Mouse (Mus musculus) liver, adult 2 months (tissue): Measurements from ENCODE around the gene Atp8b4. TPM values are rescaled to one million over a fixed set of nuclear protein-coding genes. Genes with fewer than 3 reads are reported as not detected.
A peak's percentile ranks its signal among the peaks of the same experiment; 100 is the strongest.

Experiments
- DNase-seq: peaks from one replicate; pipeline ENCODE4 v3.0.0-alpha.2; 2011; ENCODE audit warnings: low read depth, low spot score; ENCODE audit errors: extremely low read depth
- H3K27ac ChIP-seq: fragments of 200-500 bp; replicated peaks from 2 replicates; pipeline ENCODE4 v1.5.1; 2012; ENCODE audit warnings: low read depth, mild to moderate bottlenecking, control low read depth, inconsistent platforms, low read length; ENCODE audit not compliant: insufficient read depth
- H3K27me3 ChIP-seq: fragments of 200-500 bp; 2 replicates; pipeline ENCODE4 v1.6.1; 2012; ENCODE audit warnings: mild to moderate bottlenecking, moderate library complexity, low read length, inconsistent platforms; ENCODE audit not compliant: control insufficient read depth, insufficient read depth
- H3K36me3 ChIP-seq: fragments of 200-500 bp; 2 replicates; pipeline ENCODE4 v1.6.1; 2012; ENCODE audit warnings: low read length, inconsistent platforms; ENCODE audit not compliant: control insufficient read depth, insufficient read depth
- H3K4me1 ChIP-seq: fragments of 200-500 bp; 2 replicates; pipeline ENCODE4 v1.6.1; 2011; ENCODE audit warnings: low read length; ENCODE audit not compliant: control insufficient read depth, insufficient read depth
- H3K4me3 ChIP-seq: fragments of 200-500 bp; 2 replicates; pipeline ENCODE4 v1.5.1; 2011; ENCODE audit warnings: low read depth, mild to moderate bottlenecking, control low read depth, low read length, moderate library complexity; ENCODE audit not compliant: insufficient read depth
- H3K79me2 ChIP-seq: fragments of 200-500 bp; 2 replicates; pipeline ENCODE4 v1.6.1; 2012; ENCODE audit warnings: inconsistent platforms, mild to moderate bottlenecking, low read length, moderate library complexity; ENCODE audit not compliant: control insufficient read depth, insufficient read depth
- H3K9ac ChIP-seq: fragments of 200-500 bp; 2 replicates; pipeline ENCODE4 v1.6.1; 2012; ENCODE audit warnings: low read depth, mild to moderate bottlenecking, control low read depth, inconsistent platforms, low read length
- CTCF ChIP-seq: fragments of 200-500 bp; IDR thresholded peaks from 2 replicates; pipeline ENCODE4 v1.5.1; 2011; ENCODE audit warnings: low read depth, low read length, control low read depth
- POLR2A ChIP-seq: fragments of 200-500 bp; IDR thresholded peaks from 2 replicates; pipeline ENCODE4 v1.6.1; 2011; ENCODE audit warnings: low read length, control low read depth; ENCODE audit not compliant: insufficient read depth; ENCODE audit errors: extremely low read depth
- WGBS: fragments of 180-500 bp; shearing (Covaris S2); methylation state at CpG from one replicate; pipeline ENCODE4 v1.1.7; 2018; 5-methylcytosine and 5-hydroxymethylcytosine counted together
- polyA plus RNA-seq: library from polyadenylated mRNA; depleted of rRNA; stranded (reverse); fragments of >200 nt; gene quantifications from 2 replicates; pipeline ENCODE4 v1.2.3, GENCODE M21; 2012
- total RNA-seq: library from RNA; depleted of rRNA; stranded (reverse); fragments of >200 nt; gene quantifications from 2 replicates; pipeline ENCODE4 v1.2.3, GENCODE M21; 2014

Gene Atp8b4
- total and polyA plus RNA-seq, 2 experiments: 0.31 to 0.55 TPM

GRCm38 (mm10) chr2:126521471-126521870 is 21.0 kb upstream of the Atp8b4 start:
- Histone ChIP-seq H3K4me3 (no peak overlapping the region), H3K27ac (peak overlapping the region; percentile 93), H3K79me2 (no peaks in the 10 kb centered on the region), H3K9ac (peak overlapping the region; percentile 21; the same call in 1 of the 2 replicates), H3K4me1 (peaks cover 17% of the 10 kb centered on the region), H3K36me3 (no peaks in the 10 kb centered on the region), H3K27me3 (no peaks in the 10 kb centered on the region)
- peak; percentile 70 for DNase-seq
- no peak for TF ChIP-seq POLR2A
- WGBS: 49% methylated on average over 10 of the region's 10 CpGs

GRCm38 (mm10) chr2:126520828-126521227 is 20.4 kb upstream of the Atp8b4 start:
- DNase-seq: peak; percentile 59
- no peak overlapping the region for H3K9ac ChIP-seq
- no peaks in the 10 kb centered on the region for H3K27me3 ChIP-seq
- H3K79me2 ChIP-seq: no peaks in the 10 kb centered on the region
- TF ChIP-seq POLR2A (no peak), CTCF (peak; percentile 46; the same call in 1 of the 2 replicates)
- H3K4me3 ChIP-seq: no peak overlapping the region
- H3K36me3 ChIP-seq: no peaks in the 10 kb centered on the region
- 12% methylated on average over 7 of the region's 7 CpGs for WGBS
- H3K27ac ChIP-seq: no peak overlapping the region
- H3K4me1 ChIP-seq: peaks cover 17% of the 10 kb centered on the region

GRCm38 (mm10) chr2:126519872-126520581 is 19.6 kb upstream of the Atp8b4 start:
- H3K9ac ChIP-seq: no peak overlapping the region
- no peaks in the 10 kb centered on the region for H3K27me3 ChIP-seq
- 75% methylated on average over 11 of the region's 11 CpGs for WGBS
- H3K36me3 ChIP-seq: no peaks in the 10 kb centered on the region
- no peak overlapping the region for H3K4me3 ChIP-seq
- H3K79me2 ChIP-seq: no peaks in the 10 kb centered on the region
- no peak for DNase-seq
- no peak overlapping the region for H3K27ac ChIP-seq
- peaks cover 17% of the 10 kb centered on the region for H3K4me1 ChIP-seq
- TF ChIP-seq POLR2A (no peak), CTCF (no peak)

- Histone ChIP-seq H3K9ac (no peak overlapping the region), H3K27ac (no peak overlapping the region), H3K4me3 (no peak overlapping the region), H3K36me3 (no peaks in the 10 kb centered on the region), H3K4me1 (no peaks in the 10 kb centered on the region), H3K27me3 (no peaks in the 10 kb centered on the region), H3K79me2 (no peaks in the 10 kb centered on the region)
- DNase-seq: no peak
- 67% methylated on average over 6 of the region's 6 CpGs for WGBS
- TF ChIP-seq POLR2A (no peak), CTCF (no peak)
These were observed 14.8 kb upstream of the Atp8b4 start for GRCm38 (mm10) chr2:126515069-126515826.

- Histone ChIP-seq H3K36me3 (no peaks in the 10 kb centered on the region), H3K79me2 (no peaks in the 10 kb centered on the region), H3K27me3 (no peaks in the 10 kb centered on the region), H3K9ac (no peak overlapping the region), H3K27ac (no peak overlapping the region), H3K4me1 (no peaks in the 10 kb centered on the region), H3K4me3 (no peak overlapping the region)
- no peak for TF ChIP-seq POLR2A
- TF ChIP-seq CTCF: no peak
- DNase-seq: no peak
- 55% methylated on average over 1 of the region's 1 CpGs for WGBS
These were observed 7.8 kb upstream of the Atp8b4 start for GRCm38 (mm10) chr2:126508228-126508627.

GRCm38 (mm10) chr2:126507477-126507876 is 7.0 kb upstream of the Atp8b4 start:
- no peak overlapping the region for H3K4me3 ChIP-seq
- no peaks in the 10 kb centered on the region for H3K4me1 ChIP-seq
- no peak overlapping the region for H3K27ac ChIP-seq
- no peaks in the 10 kb centered on the region for H3K36me3 ChIP-seq
- no peak for DNase-seq
- TF ChIP-seq CTCF (no peak), POLR2A (no peak)
- H3K79me2 ChIP-seq: no peaks in the 10 kb centered on the region
- no peaks in the 10 kb centered on the region for H3K27me3 ChIP-seq
- WGBS: 91% methylated on average over 5 of the region's 5 CpGs
- no peak overlapping the region for H3K9ac ChIP-seq
